Mouse (Mus musculus): ENCODE results near the gene Txnl4b. TPM values are rescaled to one million over a fixed set of nuclear protein-coding genes. Genes with fewer than 3 reads are reported as not detected.

Gene Txnl4b
- 3.4 and 5.8 TPM in 2 replicates for polyA plus RNA-seq (2012; rRNA removed)

DNA sequence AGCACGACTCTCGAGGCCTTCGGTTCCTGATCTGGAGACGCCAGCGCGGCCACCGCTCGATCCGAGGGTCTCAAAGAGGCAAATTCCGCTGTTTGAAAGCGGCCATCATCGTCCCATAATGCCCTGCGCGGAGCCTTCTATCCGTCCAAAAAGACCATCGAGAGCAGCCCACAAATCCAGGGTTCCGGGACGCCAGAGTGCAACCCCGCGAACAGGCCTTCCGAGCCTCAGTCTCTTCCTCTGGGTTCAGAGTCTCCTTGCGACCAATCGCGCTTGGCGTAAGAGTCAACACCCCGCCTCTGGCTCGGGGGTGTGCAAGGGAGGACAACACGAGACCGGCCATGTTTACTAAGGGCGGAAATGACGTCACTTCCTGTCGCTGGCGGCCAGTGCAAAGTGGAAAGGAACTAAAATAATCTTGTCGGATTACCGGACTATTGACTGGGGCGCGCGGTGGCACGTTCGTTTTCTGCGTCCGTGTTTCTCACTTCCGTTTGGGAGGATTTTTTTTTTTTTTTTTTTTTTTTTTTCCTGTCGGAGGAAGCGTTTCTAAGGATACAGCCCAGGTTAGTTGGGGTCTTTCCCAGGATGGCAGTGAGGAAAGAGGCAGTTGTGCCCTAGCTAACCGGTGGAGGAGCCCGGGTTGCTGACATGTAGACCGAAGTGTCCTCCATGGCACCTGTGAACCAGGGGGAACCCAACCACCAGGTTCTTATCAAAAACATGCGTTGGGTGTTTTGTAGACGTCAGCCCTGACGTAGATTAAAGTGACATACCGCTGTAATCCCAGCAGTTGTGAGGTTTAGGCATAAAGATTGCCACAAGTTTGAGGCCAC, at the start of gene Txnl4b, which contains the start of gene Dhx38:
Txnl4b (plus strand) TSS at position 395 of the 836 bp plus-strand sequence.
Dhx38 (minus strand) TSS at position 364 of the 836 bp plus-strand sequence.
- peak; percentile 99 for DNase-seq
- TF ChIP-seq POLR2A (IDR thresholded peaks at IDR 0.05; ENCODE audit: borderline replicate concordance, extremely low read depth, low read depth, low read length): peak; percentile 56; the same call in 1 of the 2 replicates
- TF ChIP-seq CTCF (IDR thresholded peaks at IDR 0.05; ENCODE audit: insufficient read depth, low read length): no peak
- Histone ChIP-seq H3K4me3 (replicated peaks; ENCODE audit: extremely low read depth, low read depth, low read length) (peak within 1 kb of the TSS; percentile 91), H3K4me1 (ENCODE audit: control insufficient read depth, insufficient read depth, low read length) (no peaks in the 10 kb centered on the region; the same call in 1 of the 2 replicates)
- under 1% methylated on average over 52 of the region's 52 CpGs for WGBS

DNA sequence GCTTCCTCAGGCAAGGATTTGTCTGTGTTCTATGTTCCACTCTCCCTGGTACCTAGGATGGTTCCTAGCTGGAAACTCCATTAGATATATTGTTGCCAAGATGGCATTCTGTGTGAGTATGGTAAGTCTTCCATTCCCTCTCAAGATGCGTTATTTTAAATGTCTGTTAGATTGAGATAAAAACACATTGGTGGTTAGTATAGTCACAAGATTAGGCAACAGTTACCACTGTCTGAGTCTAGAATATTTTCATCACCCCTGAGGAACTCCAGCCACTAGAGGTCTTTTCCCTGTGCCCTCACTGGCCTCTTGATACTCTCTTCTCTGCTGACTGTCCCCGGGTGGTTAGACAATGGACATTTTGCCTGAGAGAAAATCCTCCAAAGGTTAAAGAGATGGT, 41.7 kb upstream of the Txnl4b start:
- Histone ChIP-seq H3K4me3 (replicated peaks; ENCODE audit: extremely low read depth, low read depth, low read length) (no peak overlapping the region), H3K4me1 (ENCODE audit: control insufficient read depth, insufficient read depth, low read length) (no peaks in the 10 kb centered on the region)
- TF ChIP-seq POLR2A (IDR thresholded peaks at IDR 0.05; ENCODE audit: borderline replicate concordance, extremely low read depth, low read depth, low read length) (no peak), CTCF (IDR thresholded peaks at IDR 0.05; ENCODE audit: insufficient read depth, low read length) (no peak)
- DNase-seq: no peak
- WGBS: 83% methylated on average over 2 of the region's 2 CpGs

DNA sequence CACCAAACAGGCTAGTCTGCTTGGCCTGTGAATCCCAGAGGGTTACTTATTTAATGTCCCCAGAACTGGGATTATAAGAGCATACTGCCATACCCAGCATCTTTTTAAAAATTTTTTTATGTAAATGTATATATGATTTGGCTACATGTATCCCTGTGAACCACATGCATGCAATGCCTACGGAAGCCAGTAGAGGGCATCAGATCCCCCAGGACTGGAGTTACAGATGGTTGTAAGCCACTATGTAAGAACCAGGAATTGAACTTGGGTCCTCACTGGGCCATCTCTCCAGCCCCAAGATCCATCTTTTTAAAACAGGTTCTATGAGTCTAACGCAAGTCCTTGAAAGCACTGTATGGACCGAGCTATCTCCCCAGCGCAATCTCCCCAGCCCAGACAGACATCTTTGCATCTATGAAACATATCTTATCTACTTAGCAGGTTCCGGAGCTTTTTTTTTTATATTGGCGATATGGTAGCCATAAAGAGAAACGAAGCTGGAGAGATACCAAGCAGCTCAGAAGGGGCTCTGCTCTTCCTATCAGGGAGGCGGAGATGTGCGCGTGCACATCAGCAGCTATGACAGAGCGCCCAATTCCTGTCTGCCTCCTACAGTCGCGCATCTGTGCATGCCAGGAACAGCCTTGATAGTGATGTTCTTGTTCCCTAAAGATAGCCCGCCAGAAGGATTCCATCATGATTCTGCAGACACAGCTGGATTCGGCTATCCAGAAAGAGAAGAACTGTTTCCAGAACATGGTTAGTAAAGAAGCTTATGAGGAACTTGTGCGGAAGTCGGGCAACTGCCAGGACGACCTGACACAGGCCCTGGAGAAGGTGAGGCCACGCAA, 30.3 kb upstream of the Txnl4b start:
- 80% methylated on average over 19 of the region's 19 CpGs for WGBS
- DNase-seq: peak; percentile 32
- Histone ChIP-seq H3K4me1 (ENCODE audit: control insufficient read depth, insufficient read depth, low read length) (no peaks in the 10 kb centered on the region), H3K4me3 (replicated peaks; ENCODE audit: extremely low read depth, low read depth, low read length) (no peak overlapping the region)
- no peak for TF ChIP-seq POLR2A (IDR thresholded peaks at IDR 0.05; ENCODE audit: borderline replicate concordance, extremely low read depth, low read depth, low read length)
- peak; percentile 37; the same call in 1 of the 2 replicates for TF ChIP-seq CTCF (IDR thresholded peaks at IDR 0.05; ENCODE audit: insufficient read depth, low read length)

DNA sequence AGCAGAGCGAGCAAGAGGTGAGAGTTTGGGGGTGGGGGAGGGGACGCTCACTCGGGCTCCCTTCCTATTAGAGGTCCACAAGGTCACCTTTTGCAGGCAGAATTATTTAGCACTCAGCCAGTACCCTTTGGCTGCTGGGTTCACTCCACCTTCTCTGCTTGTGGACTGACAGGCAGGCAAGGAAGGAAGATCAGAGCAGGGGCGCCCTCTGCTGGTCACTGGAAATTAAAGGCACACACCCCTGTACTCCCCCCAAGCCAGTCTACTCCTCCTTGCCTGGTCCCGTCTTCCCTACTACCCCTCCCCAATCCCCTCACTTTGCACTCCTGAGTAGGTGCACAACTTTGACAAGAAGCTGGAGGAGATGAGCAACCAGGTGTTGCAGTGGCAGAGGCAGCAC, 29.0 kb upstream of the Txnl4b start:
- no peak overlapping the region for H3K4me3 ChIP-seq (replicated peaks; ENCODE audit: extremely low read depth, low read depth, low read length)
- peak; percentile 75 for DNase-seq
- WGBS: 7% methylated on average over 5 of the region's 5 CpGs

DNA sequence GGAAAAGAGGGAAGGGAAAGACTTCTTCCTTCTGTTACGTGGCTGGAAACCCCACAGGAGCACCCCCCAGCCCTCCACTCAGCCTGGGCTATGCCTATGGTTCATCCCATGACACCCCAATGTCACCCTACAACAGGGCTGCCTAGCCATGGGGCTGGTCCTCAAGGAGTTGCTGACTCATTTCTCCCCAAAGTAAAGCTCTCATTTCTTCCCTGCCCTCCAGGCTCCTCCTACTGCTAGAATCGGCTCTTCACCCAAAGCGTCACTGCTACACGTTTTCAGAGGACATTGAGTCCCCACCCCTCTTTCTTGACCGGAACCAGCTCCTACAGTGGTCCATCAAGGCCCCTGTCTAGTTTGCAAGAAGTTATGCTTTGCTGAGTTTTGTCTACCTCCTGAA, 23.5 kb upstream of the Txnl4b start:
- 67% methylated on average over 5 of the region's 5 CpGs for WGBS
- no peaks in the 10 kb centered on the region for H3K4me1 ChIP-seq (ENCODE audit: control insufficient read depth, insufficient read depth, low read length)
- TF ChIP-seq POLR2A (IDR thresholded peaks at IDR 0.05; ENCODE audit: borderline replicate concordance, extremely low read depth, low read depth, low read length): no peak
- no peak for TF ChIP-seq CTCF (IDR thresholded peaks at IDR 0.05; ENCODE audit: insufficient read depth, low read length)
- H3K4me3 ChIP-seq (replicated peaks; ENCODE audit: extremely low read depth, low read depth, low read length): no peak overlapping the region
- DNase-seq: no peak

More for the DNA sequence above, 29.0 kb upstream of the Txnl4b start:
- TF ChIP-seq POLR2A (IDR thresholded peaks at IDR 0.05; ENCODE audit: borderline replicate concordance, extremely low read depth, low read depth, low read length) (no peak), CTCF (IDR thresholded peaks at IDR 0.05; ENCODE audit: insufficient read depth, low read length) (peak; percentile 75)
- H3K4me1 ChIP-seq (ENCODE audit: control insufficient read depth, insufficient read depth, low read length): no peaks in the 10 kb centered on the region

DNA sequence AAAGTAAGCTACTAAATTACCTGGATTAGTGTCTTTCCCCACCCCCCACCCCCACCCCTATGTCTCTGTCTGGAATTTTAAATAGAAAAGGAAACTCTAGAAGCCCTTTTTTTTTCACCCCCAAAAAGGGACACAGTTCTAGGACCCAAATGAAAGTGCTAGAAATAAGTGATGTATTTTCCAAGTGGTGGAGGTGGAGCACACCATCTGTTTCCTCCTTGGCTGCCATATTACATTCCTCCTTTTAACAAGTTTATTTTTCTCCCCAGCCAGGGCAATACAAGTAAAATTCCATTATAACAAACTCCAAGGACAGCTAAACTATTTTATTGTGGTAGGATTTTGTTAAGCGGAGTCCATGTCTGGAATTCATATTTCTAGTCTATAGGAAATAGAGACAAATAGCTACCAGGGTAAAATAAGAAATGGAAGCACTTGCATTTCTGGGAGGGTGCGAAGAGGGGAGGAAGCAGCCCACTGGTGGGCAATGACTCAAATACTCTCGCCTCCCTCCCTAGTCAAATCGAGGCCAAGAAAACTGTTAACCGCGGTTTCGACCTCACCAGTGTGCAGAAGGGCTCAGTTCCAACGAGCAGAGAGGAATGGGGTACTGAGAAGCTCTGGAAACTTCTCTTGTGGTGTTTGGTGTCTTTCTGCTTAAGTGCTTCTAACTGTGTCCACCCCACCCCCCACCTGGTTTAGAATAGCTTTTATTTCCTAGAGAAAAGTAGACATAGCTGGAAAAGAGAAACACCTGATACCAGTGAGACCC, 22.8 kb upstream of the Txnl4b start:
- WGBS: 67% methylated on average over 8 of the region's 8 CpGs

DNA sequence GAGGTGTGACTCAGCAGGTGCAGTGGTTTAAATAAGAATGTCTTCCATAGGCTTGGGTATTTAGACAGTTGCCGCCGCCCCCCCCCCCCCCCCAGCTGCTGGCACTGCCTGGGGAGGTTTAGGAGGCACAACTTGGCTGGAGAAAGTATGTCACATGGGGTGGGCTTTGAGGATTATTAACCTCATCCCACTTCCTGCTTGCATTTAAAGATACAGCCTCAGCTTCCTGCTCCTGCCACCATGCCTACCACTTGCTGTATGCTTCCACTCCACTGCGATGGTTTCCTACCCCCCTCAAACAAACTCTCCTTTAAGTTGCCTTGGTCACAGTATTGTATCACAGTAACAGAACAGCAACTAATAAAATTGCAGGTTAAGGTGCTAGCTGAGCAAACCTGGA, 21.6 kb upstream of the Txnl4b start:
- WGBS: 45% methylated on average over 3 of the region's 3 CpGs
- no peak overlapping the region for H3K4me3 ChIP-seq (replicated peaks; ENCODE audit: extremely low read depth, low read depth, low read length)
- no peak for DNase-seq
- TF ChIP-seq POLR2A (IDR thresholded peaks at IDR 0.05; ENCODE audit: borderline replicate concordance, extremely low read depth, low read depth, low read length): no peak
- TF ChIP-seq CTCF (IDR thresholded peaks at IDR 0.05; ENCODE audit: insufficient read depth, low read length): no peak
- no peaks in the 10 kb centered on the region for H3K4me1 ChIP-seq (ENCODE audit: control insufficient read depth, insufficient read depth, low read length)

More for the DNA sequence above, 22.8 kb upstream of the Txnl4b start:
- no peaks in the 10 kb centered on the region for H3K4me1 ChIP-seq (ENCODE audit: control insufficient read depth, insufficient read depth, low read length)
- no peak overlapping the region for H3K4me3 ChIP-seq (replicated peaks; ENCODE audit: extremely low read depth, low read depth, low read length)
- TF ChIP-seq CTCF (IDR thresholded peaks at IDR 0.05; ENCODE audit: insufficient read depth, low read length): no peak
- no peak for DNase-seq

DNA sequence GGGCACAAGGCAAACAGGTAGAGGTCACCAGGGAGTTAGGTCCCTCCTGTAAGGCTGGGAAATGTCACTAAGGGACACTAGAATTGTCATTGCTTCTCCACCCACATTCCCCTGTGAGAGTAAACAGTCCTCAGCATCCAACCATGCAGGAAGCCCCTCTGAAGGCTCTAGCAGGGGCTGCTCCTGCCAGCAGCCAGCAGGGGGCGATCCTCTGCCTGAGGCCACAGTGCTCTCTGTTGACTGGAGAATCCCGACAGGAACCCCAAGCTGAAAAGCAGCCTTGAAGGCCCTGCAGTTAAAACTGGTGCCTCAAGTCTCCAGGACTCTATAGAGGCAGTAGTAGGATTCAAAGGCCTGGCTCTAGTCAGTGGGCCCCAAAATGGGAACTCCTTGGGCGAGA, 14.0 kb upstream of the Txnl4b start:
- TF ChIP-seq POLR2A (IDR thresholded peaks at IDR 0.05; ENCODE audit: borderline replicate concordance, extremely low read depth, low read depth, low read length) (no peak), CTCF (IDR thresholded peaks at IDR 0.05; ENCODE audit: insufficient read depth, low read length) (peak; percentile 48; the same call in 1 of the 2 replicates)
- DNase-seq: no peak
- no peak overlapping the region for H3K4me3 ChIP-seq (replicated peaks; ENCODE audit: extremely low read depth, low read depth, low read length)
- H3K4me1 ChIP-seq (ENCODE audit: control insufficient read depth, insufficient read depth, low read length): no peaks in the 10 kb centered on the region
- WGBS: 51% methylated on average over 3 of the region's 3 CpGs

DNA sequence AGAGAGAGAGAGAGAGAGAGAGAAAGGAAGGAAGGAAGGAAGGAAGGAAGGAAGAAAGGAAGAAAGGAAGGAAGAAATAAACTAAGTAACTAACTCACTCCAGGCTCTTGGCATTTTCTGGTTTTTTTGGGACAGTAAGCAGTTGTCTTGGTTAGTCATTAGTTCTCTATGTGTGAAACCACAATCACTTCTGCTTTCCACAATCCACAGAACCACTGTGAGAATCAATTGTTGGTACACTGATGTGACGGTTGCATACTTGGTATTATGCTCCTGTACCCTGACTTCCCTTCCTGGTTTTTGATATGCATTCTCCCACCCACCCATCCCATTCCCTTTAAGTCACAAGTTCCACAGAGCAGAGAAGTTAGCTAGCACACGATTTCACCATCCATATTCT, 1.8 kb upstream of the Txnl4b start:
- TF ChIP-seq POLR2A (IDR thresholded peaks at IDR 0.05; ENCODE audit: borderline replicate concordance, extremely low read depth, low read depth, low read length) (no peak), CTCF (IDR thresholded peaks at IDR 0.05; ENCODE audit: insufficient read depth, low read length) (no peak)
- DNase-seq: no peak
- 65% methylated on average over 2 of the region's 2 CpGs for WGBS
- Histone ChIP-seq H3K4me1 (ENCODE audit: control insufficient read depth, insufficient read depth, low read length) (no peaks in the 10 kb centered on the region; the same call in 1 of the 2 replicates), H3K4me3 (replicated peaks; ENCODE audit: extremely low read depth, low read depth, low read length) (no peak overlapping the region)
